Mouse (Mus musculus) forebrain, embryonic 16.5 days (tissue): ENCODE measurements around the gene Gm26566. TPM values are rescaled to one million over a fixed set of nuclear protein-coding genes. Genes with fewer than 3 reads are reported as not detected.

Experiments
- ATAC-seq: fragments of 200-750 bp; cut with Nextera tagmentation; 2 replicates; pipeline ENCODE4 v1.8.0; 2017; ENCODE audit warnings: mild to moderate bottlenecking, moderate library complexity
- H3K27ac ChIP-seq: fragments of 300-500 bp; sonication (generic); 2 replicates; pipeline ENCODE4 v1.5.1; 2014; ENCODE audit warnings: low read length, control low read depth
- H3K27me3 ChIP-seq: fragments of 300-500 bp; sonication (generic); replicated peaks from 2 replicates; pipeline ENCODE4 v1.6.1; 2014; ENCODE audit warnings: low read length; ENCODE audit not compliant: control insufficient read depth, insufficient read depth
- H3K36me3 ChIP-seq: fragments of 300-500 bp; sonication (generic); 2 replicates; pipeline ENCODE4 v1.6.1; 2014; ENCODE audit not compliant: control insufficient read depth, insufficient read depth
- H3K4me1 ChIP-seq: fragments of 300-500 bp; sonication (generic); replicated peaks from 2 replicates; pipeline ENCODE4 v1.6.1; 2014; ENCODE audit warnings: low read length; ENCODE audit not compliant: control insufficient read depth, insufficient read depth
- H3K4me2 ChIP-seq: fragments of 300-500 bp; sonication (generic); 2 replicates; pipeline ENCODE4 v1.6.1; 2014; ENCODE audit warnings: mild to moderate bottlenecking, low read length, control low read depth
- H3K4me3 ChIP-seq: fragments of 300-500 bp; sonication (generic); replicated peaks from 2 replicates; pipeline ENCODE4 v1.5.1; 2014; ENCODE audit warnings: mild to moderate bottlenecking, low read length, control low read depth
- H3K9ac ChIP-seq: fragments of 300-500 bp; sonication (generic); replicated peaks from 2 replicates; pipeline ENCODE4 v1.6.1; 2014; ENCODE audit warnings: low read depth, low read length, control low read depth
- H3K9me3 ChIP-seq: fragments of 300-500 bp; sonication (generic); 2 replicates; pipeline ENCODE4 v1.6.1; 2016; ENCODE audit warnings: low read length; ENCODE audit not compliant: control insufficient read depth
- WGBS: fragments of 180-500 bp; shearing (Covaris S2); extraction: QIAGEN DNeasy Blood & Tissue Kit; methylation state at CpG from one replicate; pipeline ENCODE4 v1.1.7; 2014; 5-methylcytosine and 5-hydroxymethylcytosine counted together
- polyA plus RNA-seq: library from polyadenylated mRNA; unstranded; fragments of >200 nt; fragmentation: Nextera tagmentation; extraction: Ambion mirVana; gene quantifications from 2 replicates; pipeline ENCODE4 v1.2.1, GENCODE M21; 2015

The Gm26566 gene
- polyA plus RNA-seq, 1 experiment from 2014 or later: 1.2 TPM

- H3K27ac ChIP-seq: no peak overlapping the region
- H3K4me2 ChIP-seq: no peak overlapping the region
- H3K36me3 ChIP-seq: no peaks in the 10 kb centered on the region
- WGBS: 69% methylated on average over 6 of the region's 6 CpGs
- no peaks in the 10 kb centered on the region for H3K9me3 ChIP-seq
- no peak overlapping the region for H3K4me3 ChIP-seq
- no peaks in the 10 kb centered on the region for H3K4me1 ChIP-seq
- ATAC-seq: no peak
- H3K27me3 ChIP-seq: no peaks in the 10 kb centered on the region
- H3K9ac ChIP-seq: no peak overlapping the region
These were observed 24.5 kb upstream of the Gm26566 start for GRCm38 (mm10) chr4:88697108-88697507.

- no peak overlapping the region for H3K4me3 ChIP-seq
- H3K4me1 ChIP-seq: no peaks in the 10 kb centered on the region
- H3K27ac ChIP-seq: no peak overlapping the region
- no peak overlapping the region for H3K9ac ChIP-seq
- WGBS: 80% methylated on average over 4 of the region's 4 CpGs
- H3K36me3 ChIP-seq: no peaks in the 10 kb centered on the region
- H3K27me3 ChIP-seq: no peaks in the 10 kb centered on the region
- no peak overlapping the region for H3K4me2 ChIP-seq
- no peak for ATAC-seq
- H3K9me3 ChIP-seq: no peaks in the 10 kb centered on the region
These were observed 23.9 kb upstream of the Gm26566 start for GRCm38 (mm10) chr4:88697753-88698152.

GRCm38 (mm10) chr4:88698781-88699180 is 22.8 kb upstream of the Gm26566 start:
- Histone ChIP-seq H3K36me3 (no peaks in the 10 kb centered on the region), H3K27ac (no peak overlapping the region), H3K4me3 (no peak overlapping the region), H3K4me1 (no peaks in the 10 kb centered on the region), H3K9me3 (no peaks in the 10 kb centered on the region), H3K4me2 (no peak overlapping the region), H3K27me3 (no peaks in the 10 kb centered on the region), H3K9ac (no peak overlapping the region)
- ATAC-seq: no peak
- 87% methylated on average over 5 of the region's 5 CpGs for WGBS

DNA sequence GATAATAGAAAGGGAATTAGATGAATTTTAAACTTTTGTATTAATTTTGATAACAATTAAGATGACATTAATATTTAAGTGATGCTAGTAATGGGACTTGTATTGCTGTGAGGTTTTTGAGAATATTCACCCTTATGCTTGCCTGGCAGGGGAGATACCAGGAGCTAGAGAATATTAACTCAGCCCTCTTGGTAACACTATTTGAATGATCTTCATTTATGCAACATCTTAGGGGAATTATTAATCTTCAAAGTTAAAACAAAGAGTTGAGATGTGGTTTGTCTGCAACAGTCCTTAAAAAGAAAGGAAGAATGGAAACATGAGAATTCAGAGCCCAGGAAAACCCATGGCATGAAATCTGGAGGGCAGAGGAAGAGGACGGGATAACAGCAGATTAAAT is 22.3 kb upstream of the Gm26566 start:
- Histone ChIP-seq H3K9me3 (no peaks in the 10 kb centered on the region), H3K27me3 (no peaks in the 10 kb centered on the region), H3K9ac (no peak overlapping the region), H3K27ac (no peak overlapping the region), H3K4me2 (no peak overlapping the region), H3K4me1 (no peaks in the 10 kb centered on the region), H3K36me3 (no peaks in the 10 kb centered on the region), H3K4me3 (no peak overlapping the region)
- no peak for ATAC-seq
- WGBS: 95% methylated on average over 1 of the region's 1 CpGs

DNA sequence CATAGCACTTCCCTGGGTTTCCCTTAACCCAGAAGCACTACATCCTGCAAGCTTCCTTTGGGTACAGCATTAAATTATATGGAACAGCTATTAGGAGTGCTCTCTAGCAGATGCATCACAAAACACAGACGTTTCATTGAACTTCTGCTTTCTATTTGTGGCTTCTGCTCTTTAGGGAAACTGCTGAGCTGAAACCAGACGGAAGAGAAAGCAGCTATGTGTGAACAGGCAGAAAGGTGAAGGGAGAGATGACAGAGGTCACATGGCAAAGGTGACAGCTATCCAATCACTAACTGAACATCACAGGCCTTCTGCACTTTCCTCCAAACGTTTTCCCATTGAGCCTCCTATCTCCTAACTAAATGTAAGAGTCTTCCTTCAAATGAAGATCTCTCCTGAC is 15.7 kb upstream of the Gm26566 start:
- Histone ChIP-seq H3K4me2 (no peak overlapping the region), H3K27ac (no peak overlapping the region), H3K4me3 (no peak overlapping the region), H3K9ac (no peak overlapping the region), H3K36me3 (no peaks in the 10 kb centered on the region), H3K9me3 (no peaks in the 10 kb centered on the region), H3K27me3 (no peaks in the 10 kb centered on the region), H3K4me1 (no peaks in the 10 kb centered on the region)
- ATAC-seq: no peak
- 50% methylated on average over 3 of the region's 3 CpGs for WGBS

DNA sequence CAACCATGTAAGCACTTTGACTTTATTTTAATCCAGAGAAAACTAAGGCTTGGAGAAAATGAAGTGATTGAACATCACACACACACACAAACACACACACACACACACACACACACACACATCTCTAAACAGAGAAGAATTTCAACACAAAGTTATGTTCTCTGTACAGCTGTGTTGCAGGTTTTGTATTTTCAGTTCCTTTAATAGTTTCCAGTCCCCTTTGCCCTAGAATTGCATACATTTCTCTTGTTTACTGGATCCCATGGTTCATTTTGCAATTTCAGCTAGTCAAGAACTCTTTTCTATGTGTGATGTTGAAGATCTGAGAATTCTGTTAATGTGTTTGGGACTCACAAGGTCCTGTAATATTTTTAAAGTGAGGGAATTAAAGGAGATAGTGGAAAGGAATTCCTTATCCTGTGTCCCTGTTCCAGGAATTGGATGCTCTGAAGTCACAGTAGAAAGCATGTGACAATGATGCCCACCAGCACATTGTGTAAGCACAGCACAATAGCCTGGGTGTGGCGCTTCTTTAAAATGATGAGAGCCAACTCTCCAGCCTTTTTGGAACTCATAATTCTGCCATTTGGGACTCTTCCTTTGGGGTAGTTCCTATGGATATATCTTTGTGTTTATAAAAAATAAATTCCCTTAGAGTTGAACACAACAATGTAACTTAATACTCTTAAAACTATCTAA is 14.3 kb upstream of the Gm26566 start:
- H3K27ac ChIP-seq: no peak overlapping the region
- H3K4me3 ChIP-seq: no peak overlapping the region
- WGBS: 88% methylated on average over 1 of the region's 1 CpGs
- H3K9ac ChIP-seq: no peak overlapping the region
- H3K36me3 ChIP-seq: no peaks in the 10 kb centered on the region
- no peak for ATAC-seq
- no peaks in the 10 kb centered on the region for H3K27me3 ChIP-seq
- H3K4me2 ChIP-seq: no peak overlapping the region
- no peaks in the 10 kb centered on the region for H3K9me3 ChIP-seq
- H3K4me1 ChIP-seq: no peaks in the 10 kb centered on the region

DNA sequence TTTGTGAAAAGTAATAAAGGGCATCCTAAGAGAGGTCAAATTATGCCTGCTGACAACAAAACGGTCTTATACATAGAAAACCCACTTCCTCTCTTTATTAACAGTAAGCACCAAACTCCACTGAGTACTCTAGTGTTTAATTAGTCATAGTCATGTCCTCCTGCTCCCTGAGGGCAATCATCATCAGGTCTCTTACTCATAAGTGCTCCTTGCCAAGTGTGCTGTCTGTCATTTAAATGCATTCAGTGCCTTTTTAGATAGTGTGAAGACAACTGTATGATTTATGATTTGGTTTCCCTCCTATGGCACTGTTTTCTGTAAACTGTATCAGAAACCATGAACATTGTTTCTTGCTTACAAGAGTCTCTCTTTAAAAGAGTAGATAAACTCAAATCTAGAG is 7.3 kb upstream of the Gm26566 start:
- Histone ChIP-seq H3K9ac (no peak overlapping the region), H3K27ac (no peak overlapping the region), H3K36me3 (peaks cover 15% of the 10 kb centered on the region), H3K27me3 (no peaks in the 10 kb centered on the region), H3K9me3 (no peaks in the 10 kb centered on the region), H3K4me2 (no peak overlapping the region), H3K4me3 (no peak overlapping the region), H3K4me1 (peaks cover 12% of the 10 kb centered on the region)
- no peak for ATAC-seq
- WGBS: 86% methylated on average over 1 of the region's 1 CpGs

DNA sequence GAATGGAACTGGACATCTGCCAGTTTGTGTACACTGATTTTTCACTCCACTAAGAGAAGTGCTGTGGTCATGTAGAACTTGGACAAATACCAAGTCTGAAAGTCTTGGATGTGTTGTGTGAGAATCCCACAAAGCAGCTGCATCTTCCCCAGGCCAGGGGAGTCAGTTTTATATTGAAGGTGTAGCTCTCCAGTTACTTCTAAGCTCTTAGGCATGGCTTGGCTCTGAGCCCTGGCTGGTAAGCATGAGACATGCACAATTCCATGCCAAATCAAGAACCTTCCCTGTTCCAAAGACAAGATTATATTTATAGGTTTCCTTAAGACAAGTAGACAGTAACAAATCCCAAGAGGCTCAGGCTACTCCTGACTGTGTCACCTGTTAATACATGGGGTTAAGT is 6.5 kb upstream of the Gm26566 start:
- Histone ChIP-seq H3K4me2 (no peak overlapping the region), H3K9ac (no peak overlapping the region), H3K27ac (no peak overlapping the region), H3K9me3 (no peaks in the 10 kb centered on the region), H3K27me3 (no peaks in the 10 kb centered on the region), H3K36me3 (peaks cover 15% of the 10 kb centered on the region), H3K4me1 (peaks cover 15% of the 10 kb centered on the region), H3K4me3 (no peak overlapping the region)
- ATAC-seq: no peak

GRCm38 (mm10) chr4:88718715-88719114 is 2.9 kb upstream of the Gm26566 start:
- H3K9me3 ChIP-seq: no peaks in the 10 kb centered on the region
- H3K4me2 ChIP-seq: peak overlapping the region; percentile 55
- peaks cover 28% of the 10 kb centered on the region for H3K4me1 ChIP-seq
- H3K27me3 ChIP-seq: no peaks in the 10 kb centered on the region
- no peak overlapping the region for H3K27ac ChIP-seq
- no peak for ATAC-seq
- peaks cover 17% of the 10 kb centered on the region for H3K36me3 ChIP-seq
- H3K4me3 ChIP-seq: peak overlapping the region; percentile 29
- WGBS: 56% methylated on average over 1 of the region's 1 CpGs
- H3K9ac ChIP-seq: no peak overlapping the region
